Mouse (Mus musculus) midbrain, embryonic 15.5 days (tissue): ENCODE measurements around the gene Nuf2. TPM values are rescaled to one million over a fixed set of nuclear protein-coding genes. Genes with fewer than 3 reads are reported as not detected.
A peak's percentile ranks its signal among the peaks of the same experiment; 100 is the strongest.

Source experiments
- ATAC-seq: fragments of 200-750 bp; cut with Nextera tagmentation; replicated peaks from 2 replicates; pipeline ENCODE4 v1.8.0; 2017; ENCODE audit warnings: moderate TSS enrichment
- H3K27ac ChIP-seq: fragments of 300-500 bp; sonication (generic); 2 replicates; pipeline ENCODE4 v1.5.1; 2015; ENCODE audit warnings: mild to moderate bottlenecking, inconsistent platforms
- H3K27me3 ChIP-seq: fragments of 300-500 bp; sonication (generic); replicated peaks from 2 replicates; pipeline ENCODE4 v1.6.1; 2015; ENCODE audit warnings: inconsistent platforms
- H3K36me3 ChIP-seq: fragments of 300-500 bp; sonication (generic); replicated peaks from 2 replicates; pipeline ENCODE4 v1.6.1; 2015; ENCODE audit warnings: inconsistent platforms
- H3K4me1 ChIP-seq: fragments of 300-500 bp; sonication (generic); 2 replicates; pipeline ENCODE4 v1.6.1; 2015; ENCODE audit warnings: inconsistent platforms
- H3K4me2 ChIP-seq: fragments of 300-500 bp; sonication (generic); 2 replicates; pipeline ENCODE4 v1.6.1; 2015; ENCODE audit warnings: inconsistent platforms, mild to moderate bottlenecking, moderate library complexity
- H3K4me3 ChIP-seq: fragments of 300-500 bp; sonication (generic); 2 replicates; pipeline ENCODE4 v1.5.1; 2015; ENCODE audit warnings: mild to moderate bottlenecking, inconsistent platforms
- H3K9ac ChIP-seq: fragments of 300-500 bp; sonication (generic); 2 replicates; pipeline ENCODE4 v1.6.1; 2015; ENCODE audit warnings: mild to moderate bottlenecking, inconsistent platforms
- H3K9me3 ChIP-seq: fragments of 300-500 bp; sonication (generic); 2 replicates; pipeline ENCODE4 v1.6.1; 2016; ENCODE audit warnings: inconsistent platforms
- WGBS: fragments of 180-500 bp; shearing (Covaris S2); methylation state at CpG from one replicate; pipeline ENCODE4 v1.1.7; 2015; ENCODE audit warnings: mixed read lengths; 5-methylcytosine and 5-hydroxymethylcytosine counted together
- polyA plus RNA-seq: library from polyadenylated mRNA; unstranded; fragments of >200 nt; fragmentation: Nextera tagmentation; extraction: Ambion mirVana; gene quantifications from 2 replicates; pipeline ENCODE4 v1.2.1, GENCODE M21; 2015

The Nuf2 gene
- polyA plus RNA-seq, 1 experiment from 2014 or later, result 9.8 TPM

GRCm38 (mm10) chr1:169517376-169517892, 13.8 kb downstream of the Nuf2 start:
- Histone ChIP-seq H3K4me1 (no peaks in the 10 kb centered on the region), H3K9ac (no peak overlapping the region), H3K36me3 (no peaks in the 10 kb centered on the region), H3K4me2 (no peak overlapping the region), H3K9me3 (no peaks in the 10 kb centered on the region), H3K4me3 (no peak overlapping the region), H3K27me3 (no peaks in the 10 kb centered on the region), H3K27ac (no peak overlapping the region)
- no peak for ATAC-seq
- WGBS, result 92% methylated on average over 8 of the region's 8 CpGs

DNA sequence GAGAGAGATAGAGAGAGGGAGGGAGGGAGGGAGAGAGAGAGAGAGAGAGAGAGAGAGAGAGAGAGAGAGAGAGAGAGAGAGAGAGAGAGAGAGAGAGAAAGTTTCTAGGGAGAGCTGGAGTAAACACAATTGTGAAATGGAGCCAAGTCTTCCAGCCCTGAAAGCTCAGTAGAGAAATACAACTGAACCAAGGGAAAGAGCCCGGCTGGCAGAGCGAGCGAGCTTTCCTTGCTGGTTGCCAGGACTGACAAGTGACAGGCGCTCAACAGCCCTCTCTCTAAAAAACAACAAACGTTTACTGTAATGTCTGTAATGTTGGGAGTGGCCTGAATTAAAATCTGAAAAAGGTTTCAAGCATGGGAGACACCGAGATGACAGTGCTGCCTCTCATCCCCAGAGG, 24.9 kb downstream of the Nuf2 start:
- H3K27me3 ChIP-seq, result no peaks in the 10 kb centered on the region
- no peaks in the 10 kb centered on the region for H3K9me3 ChIP-seq
- no peaks in the 10 kb centered on the region for H3K4me1 ChIP-seq
- H3K9ac ChIP-seq, result no peak overlapping the region
- no peaks in the 10 kb centered on the region for H3K36me3 ChIP-seq
- no peak overlapping the region for H3K4me2 ChIP-seq
- no peak overlapping the region for H3K27ac ChIP-seq
- WGBS, result 87% methylated on average over 6 of the region's 6 CpGs
- no peak for ATAC-seq
- H3K4me3 ChIP-seq, result no peak overlapping the region

DNA sequence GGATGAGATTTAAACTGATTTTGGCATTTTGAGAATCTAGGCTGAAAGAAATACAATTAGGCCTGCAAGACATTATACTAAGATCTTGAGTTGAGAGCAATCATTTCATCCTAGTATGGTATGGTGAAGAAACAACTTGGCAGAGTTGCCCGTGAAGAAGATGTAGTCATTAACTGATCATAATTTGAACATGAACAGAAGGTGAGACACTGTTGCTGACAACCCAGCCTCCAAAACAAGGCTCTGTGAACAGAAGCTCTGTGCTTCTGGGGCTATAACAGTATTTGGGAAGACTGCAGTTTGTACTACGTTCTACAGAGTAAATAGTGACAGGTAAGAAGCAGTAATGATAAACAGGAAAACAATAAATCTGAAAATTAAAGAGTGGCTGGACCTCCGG, 28.4 kb downstream of the Nuf2 start:
- no peaks in the 10 kb centered on the region for H3K9me3 ChIP-seq
- no peaks in the 10 kb centered on the region for H3K27me3 ChIP-seq
- H3K27ac ChIP-seq, result no peak overlapping the region
- no peak overlapping the region for H3K4me3 ChIP-seq
- H3K4me1 ChIP-seq, result no peaks in the 10 kb centered on the region
- H3K36me3 ChIP-seq, result no peaks in the 10 kb centered on the region
- H3K9ac ChIP-seq, result no peak overlapping the region
- WGBS, result 93% methylated on average over 3 of the region's 3 CpGs
- no peak for ATAC-seq
- H3K4me2 ChIP-seq, result no peak overlapping the region

DNA sequence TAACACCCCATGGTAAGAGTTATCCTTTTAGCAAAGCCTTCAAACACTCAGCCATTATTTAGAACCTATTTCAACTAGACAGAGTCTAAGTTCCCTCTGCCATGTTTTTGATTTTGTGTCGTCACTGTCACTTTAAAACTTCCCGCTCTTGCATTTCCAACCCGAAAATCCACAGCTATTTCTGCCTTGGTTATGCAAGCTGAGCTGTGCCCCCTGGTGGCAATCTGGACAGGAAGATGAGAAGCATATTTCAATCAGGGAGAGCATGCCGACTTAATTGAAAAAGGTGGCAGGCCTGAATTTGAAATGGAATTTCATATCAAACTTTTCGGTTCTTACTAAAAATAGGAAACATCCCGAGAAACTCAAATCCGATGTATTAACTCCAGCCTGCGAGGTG, 35.6 kb downstream of the Nuf2 start:
- 57% methylated on average over 8 of the region's 8 CpGs for WGBS

GRCm38 (mm10) chr1:169491561-169491960, 39.7 kb downstream of the Nuf2 start:
- no peak for ATAC-seq
- H3K36me3 ChIP-seq, result no peaks in the 10 kb centered on the region
- 72% methylated on average over 1 of the region's 1 CpGs for WGBS
- no peaks in the 10 kb centered on the region for H3K9me3 ChIP-seq
- H3K4me3 ChIP-seq, result no peak overlapping the region
- H3K27ac ChIP-seq, result no peak overlapping the region
- H3K27me3 ChIP-seq, result no peaks in the 10 kb centered on the region
- no peaks in the 10 kb centered on the region for H3K4me1 ChIP-seq
- H3K9ac ChIP-seq, result no peak overlapping the region
- H3K4me2 ChIP-seq, result no peak overlapping the region

More for the DNA sequence above, 35.6 kb downstream of the Nuf2 start:
- Histone ChIP-seq H3K4me3 (no peak overlapping the region), H3K27me3 (no peaks in the 10 kb centered on the region), H3K4me2 (no peak overlapping the region), H3K4me1 (no peaks in the 10 kb centered on the region), H3K36me3 (no peaks in the 10 kb centered on the region), H3K27ac (peak overlapping the region; percentile 39; the same call in 1 of the 2 replicates), H3K9ac (no peak overlapping the region), H3K9me3 (no peaks in the 10 kb centered on the region)
- ATAC-seq, result no peak

DNA sequence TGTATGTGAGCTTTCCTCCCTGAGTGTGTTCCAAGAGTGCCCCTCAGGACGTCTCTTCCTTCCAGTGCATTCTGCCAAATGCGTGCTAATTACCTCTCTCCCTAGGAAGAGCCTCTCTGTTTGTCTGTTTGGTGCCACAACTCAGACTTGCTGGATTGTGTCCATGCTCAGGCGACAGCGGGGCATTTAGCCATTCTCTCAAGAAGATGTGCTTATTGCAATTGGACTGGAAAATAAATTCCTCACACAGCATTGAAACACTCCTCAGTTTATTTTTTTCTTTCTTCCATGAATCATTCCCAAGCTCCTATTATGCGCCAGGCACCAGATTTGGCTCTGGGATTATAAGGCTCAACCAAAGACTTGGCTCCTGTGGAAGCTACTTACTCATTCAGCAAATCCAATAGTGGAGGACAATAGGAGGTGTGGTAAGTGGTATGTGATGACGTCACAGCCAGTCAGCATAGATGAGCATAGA, 45.8 kb downstream of the Nuf2 start:
- Histone ChIP-seq H3K9me3 (no peaks in the 10 kb centered on the region), H3K36me3 (no peaks in the 10 kb centered on the region), H3K9ac (no peak overlapping the region), H3K4me3 (no peak overlapping the region), H3K4me2 (no peak overlapping the region), H3K27me3 (no peaks in the 10 kb centered on the region), H3K27ac (peak overlapping the region; percentile 55), H3K4me1 (peaks cover 4% of the 10 kb centered on the region; the same call in 1 of the 2 replicates)
- WGBS, result 40% methylated on average over 6 of the region's 6 CpGs
- peak; percentile 81 for ATAC-seq

DNA sequence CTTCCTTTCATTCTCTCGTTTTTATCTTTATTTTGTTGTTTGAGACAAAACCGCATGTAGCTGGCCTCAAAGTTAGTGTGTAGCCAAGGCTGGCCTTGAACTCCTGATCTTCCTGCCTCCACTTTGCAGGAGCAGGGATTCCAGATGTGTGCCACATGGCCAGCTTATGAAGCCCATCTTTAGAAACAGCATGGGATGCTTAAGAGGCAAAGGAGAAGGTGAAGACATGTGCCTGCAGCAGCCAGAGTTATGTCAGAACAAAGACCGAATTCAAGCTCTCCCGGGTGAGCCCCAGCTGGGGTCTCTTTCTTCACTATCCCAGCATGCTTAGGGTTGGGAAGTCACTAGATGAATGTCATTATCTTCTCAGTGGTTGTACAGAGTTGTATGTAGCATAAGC, 46.7 kb downstream of the Nuf2 start:
- no peak overlapping the region for H3K9ac ChIP-seq
- ATAC-seq, result 0 out of 2 replicates have a peak, but pooled peaks have one; percentile 20
- H3K36me3 ChIP-seq, result no peaks in the 10 kb centered on the region
- no peaks in the 10 kb centered on the region for H3K9me3 ChIP-seq
- 0 out of 2 replicates have a peak overlapping the region, but pooled peaks have one; percentile 55 for H3K27ac ChIP-seq
- peaks cover 4% of the 10 kb centered on the region; the same call in 1 of the 2 replicates for H3K4me1 ChIP-seq
- H3K4me2 ChIP-seq, result no peak overlapping the region
- H3K27me3 ChIP-seq, result no peaks in the 10 kb centered on the region
- 67% methylated on average over 4 of the region's 4 CpGs for WGBS
- H3K4me3 ChIP-seq, result no peak overlapping the region

GRCm38 (mm10) chr1:169482596-169483335, 48.5 kb downstream of the Nuf2 start:
- Histone ChIP-seq H3K9me3 (no peaks in the 10 kb centered on the region), H3K27me3 (no peaks in the 10 kb centered on the region), H3K36me3 (no peaks in the 10 kb centered on the region), H3K27ac (no peak overlapping the region), H3K4me1 (peaks cover 4% of the 10 kb centered on the region; the same call in 1 of the 2 replicates), H3K9ac (no peak overlapping the region), H3K4me3 (no peak overlapping the region), H3K4me2 (no peak overlapping the region)
- WGBS, result 94% methylated on average over 6 of the region's 6 CpGs
- ATAC-seq, result no peak

DNA sequence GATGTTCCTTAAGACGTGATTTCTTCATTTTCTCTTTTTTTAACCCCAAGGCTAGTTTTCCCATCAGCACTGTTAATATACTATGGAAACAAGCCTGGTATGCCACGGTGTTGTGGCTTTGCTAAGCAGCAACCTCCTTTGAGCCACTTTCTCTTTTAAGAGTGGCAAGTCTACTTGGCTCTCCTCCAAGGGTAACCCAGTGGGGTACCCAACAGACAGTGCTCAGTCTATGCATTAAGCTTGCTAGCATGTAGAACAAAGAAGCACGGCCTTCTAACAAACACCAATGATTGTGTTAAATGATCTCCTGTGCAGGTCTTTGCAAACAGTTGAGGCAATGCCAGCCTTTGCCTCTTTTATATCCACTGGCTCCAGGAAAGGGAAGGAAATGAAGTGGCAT, 60.1 kb downstream of the Nuf2 start:
- H3K4me1 ChIP-seq, result no peaks in the 10 kb centered on the region
- H3K4me3 ChIP-seq, result no peak overlapping the region
- H3K27ac ChIP-seq, result no peak overlapping the region
- 38% methylated on average over 3 of the region's 3 CpGs for WGBS
- no peaks in the 10 kb centered on the region for H3K9me3 ChIP-seq
- H3K27me3 ChIP-seq, result no peaks in the 10 kb centered on the region
- no peak overlapping the region for H3K4me2 ChIP-seq
- H3K9ac ChIP-seq, result no peak overlapping the region
- H3K36me3 ChIP-seq, result no peaks in the 10 kb centered on the region
- ATAC-seq, result no peak

- H3K27ac ChIP-seq, result peak overlapping the region; percentile 39
- ATAC-seq, result no peak
- 48% methylated on average over 5 of the region's 5 CpGs for WGBS
- H3K9ac ChIP-seq, result no peak overlapping the region
- H3K4me1 ChIP-seq, result no peaks in the 10 kb centered on the region
- no peak overlapping the region for H3K4me2 ChIP-seq
- no peaks in the 10 kb centered on the region for H3K36me3 ChIP-seq
- H3K9me3 ChIP-seq, result no peaks in the 10 kb centered on the region
- no peaks in the 10 kb centered on the region for H3K27me3 ChIP-seq
- no peak overlapping the region for H3K4me3 ChIP-seq
These were observed 63.5 kb downstream of the Nuf2 start for GRCm38 (mm10) chr1:169467791-169468190.

- no peaks in the 10 kb centered on the region for H3K27me3 ChIP-seq
- ATAC-seq, result peak; percentile 55; the same call in 1 of the 2 replicates
- H3K9me3 ChIP-seq, result no peaks in the 10 kb centered on the region
- peaks cover 6% of the 10 kb centered on the region; the same call in 1 of the 2 replicates for H3K4me1 ChIP-seq
- H3K4me3 ChIP-seq, result no peak overlapping the region
- no peak overlapping the region for H3K4me2 ChIP-seq
- no peaks in the 10 kb centered on the region for H3K36me3 ChIP-seq
- no peak overlapping the region for H3K27ac ChIP-seq
- H3K9ac ChIP-seq, result no peak overlapping the region
- 63% methylated on average over 15 of the region's 15 CpGs for WGBS
These were observed 68.7 kb downstream of the Nuf2 start for GRCm38 (mm10) chr1:169462386-169463115.

GRCm38 (mm10) chr1:169459071-169459782, 72.0 kb downstream of the Nuf2 start:
- Histone ChIP-seq H3K4me1 (peaks cover 6% of the 10 kb centered on the region; the same call in 1 of the 2 replicates), H3K27ac (no peak overlapping the region), H3K27me3 (no peaks in the 10 kb centered on the region), H3K9ac (no peak overlapping the region), H3K4me2 (peak overlapping the region; percentile 30; the same call in 1 of the 2 replicates), H3K36me3 (no peaks in the 10 kb centered on the region), H3K4me3 (no peak overlapping the region), H3K9me3 (no peaks in the 10 kb centered on the region)
- ATAC-seq, result peak; percentile 80
- 22% methylated on average over 11 of the region's 11 CpGs for WGBS
